Mouse (Mus musculus): ENCODE measurements at regions not wholly inside any gene's neighbourhood (a gene's known extent, or its start where the extent isn't known, plus 50 kb on each side); places are given as distances from the start of the nearest gene placed in this dataset.

DNA sequence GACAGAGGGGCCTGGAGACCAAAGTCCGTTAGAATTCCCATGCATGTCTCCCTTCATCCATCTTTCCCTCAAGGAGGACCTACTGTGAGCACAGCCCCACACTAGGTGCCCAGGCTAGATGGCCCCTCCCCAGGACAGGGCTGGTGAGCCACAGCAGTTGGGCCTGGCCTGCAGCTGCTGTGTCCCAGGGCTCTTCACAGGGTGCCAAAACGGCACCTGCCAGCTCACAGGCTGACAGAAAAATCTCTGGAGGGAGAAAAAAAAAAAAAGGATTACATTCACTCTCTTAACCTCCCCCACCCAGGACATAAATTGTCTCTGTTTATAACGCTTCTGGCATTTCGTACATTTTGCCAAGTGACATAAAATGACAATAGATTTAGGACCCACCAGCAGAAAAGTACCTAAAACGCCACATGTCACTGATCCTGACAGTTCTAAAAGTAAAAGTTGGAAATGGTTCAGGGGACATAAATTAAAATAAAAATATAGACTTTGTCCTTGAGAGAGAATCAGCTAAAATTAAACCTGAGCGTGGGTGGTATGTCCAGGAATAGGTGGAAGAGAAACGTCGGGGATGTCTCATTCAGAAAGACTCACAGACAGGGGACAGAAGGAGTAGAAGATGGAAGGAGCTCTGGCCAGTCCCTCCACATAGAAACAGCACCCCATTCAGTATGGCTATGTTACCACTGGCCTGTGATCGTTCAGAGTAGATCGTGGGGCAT, 212.5 kb downstream of the Cryba4 start:
- no peaks in the 10 kb centered on the region for H3K9me3 ChIP-seq (ENCODE audit: low read length)
- ATAC-seq (no peak), DNase-seq (ENCODE audit: low spot score) (no peak)
- no peak for TF ChIP-seq CTCF (IDR thresholded peaks at IDR 0.05; ENCODE audit: low read depth)
- H3K4me2 ChIP-seq (ENCODE audit: low read depth, low read length) = no peak overlapping the region
- no peak overlapping the region for H3K9ac ChIP-seq (replicated peaks; ENCODE audit: low read length)
- H3K36me3 ChIP-seq (ENCODE audit: insufficient read depth, low read length) = no peaks in the 10 kb centered on the region
- 58% methylated on average over 10 of the region's 10 CpGs for WGBS
- H3K27ac ChIP-seq = no peak overlapping the region
- no peaks in the 10 kb centered on the region for H3K27me3 ChIP-seq (ENCODE audit: insufficient read depth, low read length)
- H3K4me1 ChIP-seq (ENCODE audit: insufficient read depth, low read length) = peaks cover 18% of the 10 kb centered on the region
- no peak overlapping the region for H3K4me3 ChIP-seq (ENCODE audit: low read length)

DNA sequence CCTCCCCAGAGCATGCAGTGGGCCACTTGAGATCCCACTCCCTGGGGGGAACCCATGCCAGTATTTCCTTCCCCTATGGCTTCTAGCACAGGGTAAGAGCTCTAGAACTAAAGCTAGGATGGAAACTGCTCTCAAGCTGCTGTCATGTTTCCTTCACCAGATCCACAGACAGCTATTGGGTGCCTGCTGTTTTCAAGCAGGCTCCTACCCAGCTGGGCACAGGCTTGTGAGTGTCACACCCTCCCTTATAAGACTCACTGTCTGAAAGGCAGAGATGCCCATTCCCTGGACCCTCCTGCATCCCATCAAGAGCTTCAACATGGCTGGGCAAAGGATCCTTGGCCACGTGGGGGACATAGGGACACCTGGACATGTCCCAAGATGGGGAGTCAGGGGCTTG, 211.6 kb downstream of the Cryba4 start:
- ATAC-seq (no peak), DNase-seq (ENCODE audit: low spot score) (no peak)
- no peaks in the 10 kb centered on the region for H3K9me3 ChIP-seq (ENCODE audit: low read length)
- WGBS = 38% methylated on average over 1 of the region's 1 CpGs
- H3K4me2 ChIP-seq (ENCODE audit: low read depth, low read length) = no peak overlapping the region
- H3K27ac ChIP-seq = no peak overlapping the region
- TF ChIP-seq CTCF (IDR thresholded peaks at IDR 0.05; ENCODE audit: low read depth) = no peak
- H3K36me3 ChIP-seq (ENCODE audit: insufficient read depth, low read length) = no peaks in the 10 kb centered on the region
- no peak overlapping the region for H3K9ac ChIP-seq (replicated peaks; ENCODE audit: low read length)
- no peak overlapping the region for H3K4me3 ChIP-seq (ENCODE audit: low read length)
- peaks cover 18% of the 10 kb centered on the region for H3K4me1 ChIP-seq (ENCODE audit: insufficient read depth, low read length)
- no peaks in the 10 kb centered on the region for H3K27me3 ChIP-seq (ENCODE audit: insufficient read depth, low read length)

DNA sequence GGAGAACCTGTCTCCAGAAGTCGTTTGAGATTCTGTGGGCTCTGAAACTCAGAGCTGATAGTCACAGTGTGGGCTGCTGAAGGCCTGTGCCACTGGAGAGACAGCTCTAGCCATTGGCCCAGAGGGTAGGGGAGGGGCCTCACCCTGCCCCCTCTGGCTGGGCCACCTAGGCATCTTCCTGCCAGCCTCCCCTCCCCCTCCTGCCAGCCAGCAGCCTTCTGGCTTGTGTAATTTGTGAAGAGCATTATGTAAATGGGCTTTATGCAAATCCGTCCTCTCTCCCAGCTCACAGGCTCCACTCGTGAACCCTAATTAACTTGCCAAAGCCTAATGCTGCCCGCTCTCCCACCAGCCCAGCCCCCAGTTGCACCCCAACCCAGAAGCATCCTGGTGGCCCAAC, 211.0 kb downstream of the Cryba4 start:
- peak; percentile 58 for DNase-seq (ENCODE audit: low spot score)
- Histone ChIP-seq H3K4me2 (ENCODE audit: low read depth, low read length) (no peak overlapping the region), H3K9me3 (ENCODE audit: low read length) (no peaks in the 10 kb centered on the region), H3K9ac (replicated peaks; ENCODE audit: low read length) (no peak overlapping the region), H3K27me3 (ENCODE audit: insufficient read depth, low read length) (no peaks in the 10 kb centered on the region), H3K36me3 (ENCODE audit: insufficient read depth, low read length) (no peaks in the 10 kb centered on the region), H3K4me3 (ENCODE audit: low read length) (no peak overlapping the region), H3K27ac (no peak overlapping the region), H3K4me1 (ENCODE audit: insufficient read depth, low read length) (peaks cover 18% of the 10 kb centered on the region)
- WGBS = 12% methylated on average over 4 of the region's 4 CpGs
- TF ChIP-seq CTCF (IDR thresholded peaks at IDR 0.05; ENCODE audit: low read depth) = no peak
- ATAC-seq = peak; percentile 52; the same call in 1 of the 2 replicates

DNA sequence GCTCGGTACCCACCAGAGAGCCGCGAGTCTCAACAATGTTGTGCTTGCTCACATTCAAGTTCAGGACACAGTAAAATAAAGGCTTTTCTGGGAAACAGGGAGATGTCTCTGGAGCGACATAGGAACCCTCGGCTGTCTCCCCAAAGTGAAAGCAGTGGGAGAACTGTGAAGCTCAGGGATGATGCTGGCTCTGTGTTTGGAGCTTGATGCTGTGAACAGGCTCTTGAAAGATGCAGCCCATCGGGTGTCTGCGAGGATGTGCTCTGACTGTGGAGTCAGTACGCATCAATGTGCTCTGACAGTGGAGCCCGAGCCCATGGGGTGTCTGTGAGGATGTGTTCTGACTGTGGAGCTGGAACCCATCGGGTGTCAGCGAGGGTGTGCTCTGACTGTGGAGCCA, 210.1 kb downstream of the Cryba4 start:
- Histone ChIP-seq H3K27me3 (ENCODE audit: insufficient read depth, low read length) (no peaks in the 10 kb centered on the region), H3K9me3 (ENCODE audit: low read length) (no peaks in the 10 kb centered on the region), H3K36me3 (ENCODE audit: insufficient read depth, low read length) (no peaks in the 10 kb centered on the region), H3K9ac (replicated peaks; ENCODE audit: low read length) (no peak overlapping the region), H3K27ac (no peak overlapping the region), H3K4me2 (ENCODE audit: low read depth, low read length) (no peak overlapping the region), H3K4me3 (ENCODE audit: low read length) (no peak overlapping the region), H3K4me1 (ENCODE audit: insufficient read depth, low read length) (peaks cover 18% of the 10 kb centered on the region)
- DNase-seq (ENCODE audit: low spot score) (no peak), ATAC-seq (no peak)
- 71% methylated on average over 11 of the region's 11 CpGs for WGBS
- no peak for TF ChIP-seq CTCF (IDR thresholded peaks at IDR 0.05; ENCODE audit: low read depth)

DNA sequence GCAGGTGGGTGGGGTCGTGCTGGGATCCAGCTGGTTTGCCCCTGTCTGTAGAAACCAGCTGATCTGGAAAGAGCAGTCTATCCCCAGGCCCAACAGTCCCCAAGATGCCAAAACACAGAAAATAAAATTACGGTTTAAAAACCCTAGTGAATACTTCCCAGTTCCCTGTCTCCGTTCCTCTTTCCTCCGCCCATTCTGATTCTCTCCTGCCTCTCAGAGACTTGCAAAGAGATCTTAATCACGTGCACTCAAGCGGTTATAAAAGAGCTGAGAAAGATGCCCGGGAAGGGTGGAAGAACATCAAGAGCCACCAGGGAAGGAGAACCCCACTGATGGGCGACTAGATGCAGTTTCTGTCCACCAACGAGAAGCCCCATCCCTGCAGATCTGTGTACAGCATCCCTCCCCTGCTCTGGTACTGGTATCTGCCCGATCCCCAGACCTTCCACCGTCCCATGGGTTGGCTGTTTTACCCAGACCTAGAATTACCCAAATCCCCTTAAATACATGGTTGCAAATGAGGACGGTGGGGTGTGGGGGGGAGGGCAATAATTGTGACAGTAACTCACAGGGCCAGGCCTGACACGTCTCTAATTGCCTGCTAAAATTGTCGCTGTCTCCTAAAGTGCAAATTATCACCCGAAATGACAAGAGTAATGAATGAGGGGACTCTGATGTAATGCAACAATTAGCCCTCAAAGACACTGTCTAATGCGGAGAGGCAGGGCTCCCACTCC, 202.1 kb downstream of the Cryba4 start:
- Histone ChIP-seq H3K9me3 (ENCODE audit: low read length) (no peaks in the 10 kb centered on the region), H3K9ac (replicated peaks; ENCODE audit: low read length) (no peak overlapping the region), H3K4me2 (ENCODE audit: low read depth, low read length) (no peak overlapping the region), H3K27ac (no peak overlapping the region), H3K36me3 (ENCODE audit: insufficient read depth, low read length) (no peaks in the 10 kb centered on the region), H3K4me1 (ENCODE audit: insufficient read depth, low read length) (no peaks in the 10 kb centered on the region), H3K4me3 (ENCODE audit: low read length) (no peak overlapping the region), H3K27me3 (ENCODE audit: insufficient read depth, low read length) (no peaks in the 10 kb centered on the region)
- WGBS = 49% methylated on average over 16 of the region's 16 CpGs
- DNase-seq (ENCODE audit: low spot score) (no peak), ATAC-seq (0 out of 2 replicates have a peak, but pooled peaks have one; percentile 46)
- no peak for TF ChIP-seq CTCF (IDR thresholded peaks at IDR 0.05; ENCODE audit: low read depth)

DNA sequence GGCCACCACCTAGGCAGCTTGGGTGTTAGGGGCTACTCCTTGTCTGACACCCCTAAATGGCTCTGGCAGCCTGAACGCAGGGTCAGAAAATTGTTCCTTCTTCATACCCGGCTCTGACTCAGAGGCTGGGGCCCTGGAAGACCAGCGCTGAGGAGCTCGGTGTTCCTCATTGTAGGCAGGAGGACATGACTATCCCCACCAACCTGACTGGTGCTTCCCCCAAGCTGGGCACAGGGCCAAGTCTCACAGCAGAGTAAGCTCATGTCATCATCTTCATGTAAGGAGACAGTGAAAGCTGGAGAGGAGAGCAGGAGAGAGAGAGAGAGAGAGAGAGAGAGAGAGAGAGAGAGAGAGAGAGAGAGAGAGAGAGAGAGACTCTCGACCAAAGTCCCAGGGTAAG, 201.4 kb downstream of the Cryba4 start:
- 46% methylated on average over 5 of the region's 5 CpGs for WGBS
- no peak overlapping the region for H3K4me2 ChIP-seq (ENCODE audit: low read depth, low read length)
- H3K4me1 ChIP-seq (ENCODE audit: insufficient read depth, low read length) = no peaks in the 10 kb centered on the region
- H3K27ac ChIP-seq = no peak overlapping the region
- ATAC-seq (0 out of 2 replicates have a peak, but pooled peaks have one; percentile 10), DNase-seq (ENCODE audit: low spot score) (peak; percentile 58)
- H3K36me3 ChIP-seq (ENCODE audit: insufficient read depth, low read length) = no peaks in the 10 kb centered on the region
- H3K4me3 ChIP-seq (ENCODE audit: low read length) = no peak overlapping the region
- H3K27me3 ChIP-seq (ENCODE audit: insufficient read depth, low read length) = no peaks in the 10 kb centered on the region
- TF ChIP-seq CTCF (IDR thresholded peaks at IDR 0.05; ENCODE audit: low read depth) = no peak
- H3K9me3 ChIP-seq (ENCODE audit: low read length) = no peaks in the 10 kb centered on the region
- no peak overlapping the region for H3K9ac ChIP-seq (replicated peaks; ENCODE audit: low read length)

DNA sequence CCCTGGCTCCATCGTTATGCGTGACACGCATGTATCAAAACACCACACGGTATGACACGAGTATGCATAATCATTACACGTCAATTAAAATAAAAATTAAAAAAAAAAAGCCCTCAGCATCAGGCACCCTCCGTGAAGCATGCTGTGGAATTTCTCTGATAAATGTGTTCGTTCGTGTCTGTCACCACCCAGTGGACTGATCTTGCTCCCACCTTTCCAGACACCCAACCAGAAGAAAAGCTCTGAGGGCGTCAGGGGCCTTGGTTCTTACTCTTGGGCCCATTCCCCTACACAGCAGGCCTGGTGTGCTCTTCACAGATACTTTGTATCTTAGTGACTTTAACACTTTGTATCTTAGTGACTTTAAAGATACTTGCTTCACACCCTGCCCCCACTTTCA, 200.5 kb downstream of the Cryba4 start:
- H3K4me3 ChIP-seq (ENCODE audit: low read length) = no peak overlapping the region
- DNase-seq (ENCODE audit: low spot score) (no peak), ATAC-seq (no peak)
- H3K36me3 ChIP-seq (ENCODE audit: insufficient read depth, low read length) = no peaks in the 10 kb centered on the region
- no peaks in the 10 kb centered on the region for H3K27me3 ChIP-seq (ENCODE audit: insufficient read depth, low read length)
- WGBS = 74% methylated on average over 10 of the region's 10 CpGs
- no peak overlapping the region for H3K27ac ChIP-seq
- H3K4me1 ChIP-seq (ENCODE audit: insufficient read depth, low read length) = no peaks in the 10 kb centered on the region
- H3K9ac ChIP-seq (replicated peaks; ENCODE audit: low read length) = no peak overlapping the region
- TF ChIP-seq CTCF (IDR thresholded peaks at IDR 0.05; ENCODE audit: low read depth) = no peak
- H3K9me3 ChIP-seq (ENCODE audit: low read length) = no peaks in the 10 kb centered on the region
- H3K4me2 ChIP-seq (ENCODE audit: low read depth, low read length) = no peak overlapping the region
